Comparison of ENCODE assay signal across 11 mouse cellular contexts in the genomic region with DNA sequence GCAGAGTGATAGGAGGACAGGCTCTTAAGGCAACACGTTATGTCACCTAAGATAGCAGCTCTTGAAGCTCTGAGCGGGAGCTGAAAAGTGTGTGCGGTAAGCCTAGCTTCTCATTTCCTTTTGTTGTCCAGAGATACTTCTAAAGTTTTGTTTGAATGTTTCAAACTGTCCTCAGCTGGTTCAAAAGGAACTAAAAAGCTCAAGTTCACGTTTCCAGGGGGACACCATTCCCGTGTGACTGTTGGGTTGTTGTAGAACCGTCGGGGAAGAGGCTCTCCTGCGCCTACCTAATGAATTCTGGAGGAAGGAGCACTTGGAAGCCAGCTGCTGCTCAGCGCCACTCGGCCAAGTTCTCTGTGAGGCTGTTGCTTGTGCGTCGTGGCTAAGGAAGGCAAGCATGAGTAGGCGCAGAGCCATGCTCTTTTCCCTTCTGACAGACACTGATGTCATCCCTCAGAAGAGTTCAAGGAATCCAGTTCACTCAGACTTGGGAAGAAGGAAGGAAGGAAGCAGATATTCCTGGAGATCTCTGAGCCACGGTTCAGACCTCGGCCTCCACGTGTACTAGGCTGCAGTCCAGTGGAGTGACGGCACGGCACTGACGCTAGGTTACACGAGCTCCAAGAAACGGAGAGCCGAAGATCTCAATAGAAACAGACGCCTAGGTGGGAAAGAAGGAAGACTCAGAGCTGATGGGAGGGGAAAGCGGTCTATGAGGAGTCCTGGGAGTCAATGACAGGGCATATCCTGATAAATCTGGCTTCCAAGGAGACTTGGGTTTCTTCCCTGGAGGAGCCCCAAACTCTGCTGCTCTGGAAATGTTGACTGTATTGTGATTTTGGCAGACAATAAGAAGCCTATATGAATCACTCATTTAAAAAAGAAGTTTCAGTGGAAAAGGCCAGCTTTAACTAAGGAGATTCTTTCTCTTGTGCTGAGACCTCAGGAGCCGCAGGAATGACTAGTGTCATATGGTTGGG. TPM values are rescaled to one million over a fixed set of nuclear protein-coding genes. Genes with fewer than 3 reads are reported as not detected.
DNase-seq lines count a peak whose midpoint lies in the region; ATAC-seq and TF ChIP-seq lines count a peak whose summit lies in the region.
"Had no signal": no experiment of that assay in that cellular context is flagged by ENCODE, and none has a peak within 500 bp of the region (broad histone marks: within the 10 kb centered on the region; RNA-seq: fewer than 3 reads in every experiment).

No protein-coding gene starts in this region.

- no peaks in the 10 kb centered on the region for H3K36me3 ChIP-seq in midbrain, embryonic 11.5 days (ENCODE audit: control insufficient read depth, insufficient read depth, low read length)
- H3K36me3 ChIP-seq in midbrain, embryonic 14.5 days (ENCODE audit: control insufficient read depth, insufficient read depth, low read length) = no peaks in the 10 kb centered on the region
- H3K36me3 ChIP-seq in heart, embryonic 10.5 days = no peaks in the 10 kb centered on the region
- no peaks in the 10 kb centered on the region for H3K36me3 ChIP-seq in stomach, embryonic 15.5 days
- H3K36me3 ChIP-seq in kidney, embryonic 15.5 days = no peaks in the 10 kb centered on the region
- H3K36me3 ChIP-seq: hindbrain, embryonic 10.5 days; limb, embryonic 12.5 days; neural tube, embryonic 13.5 days had no signal

- no peak overlapping the region for H3K27ac ChIP-seq in midbrain, embryonic 11.5 days (ENCODE audit: low read depth, low read length)
- H3K27ac ChIP-seq in midbrain, embryonic 14.5 days (replicated peaks; ENCODE audit: low read depth, low read length) = no peak overlapping the region
- H3K27ac ChIP-seq in heart, embryonic 10.5 days = peak overlapping the region; percentile 23
- 0 out of 2 replicates have a peak overlapping the region, but pooled peaks have one; percentile 9 for H3K27ac ChIP-seq in stomach, embryonic 15.5 days
- no peak overlapping the region for H3K27ac ChIP-seq in kidney, embryonic 15.5 days
- H3K27ac ChIP-seq: hindbrain, embryonic 10.5 days; limb, embryonic 12.5 days; neural tube, embryonic 13.5 days had no signal

- no peak for ATAC-seq in midbrain, embryonic 11.5 days (ENCODE audit: low FRiP score)
- no peak for ATAC-seq in midbrain, embryonic 14.5 days (ENCODE audit: low FRiP score, low TSS enrichment)
- ATAC-seq in stomach, embryonic 15.5 days (ENCODE audit: insufficient read depth, low FRiP score, low read depth) = no peak
- no peak for ATAC-seq in kidney, embryonic 15.5 days (replicated peaks; ENCODE audit: low FRiP score)

- H3K4me3 ChIP-seq in midbrain, embryonic 11.5 days (ENCODE audit: low read depth, low read length) = no peak overlapping the region
- H3K4me3 ChIP-seq in midbrain, embryonic 14.5 days (replicated peaks; ENCODE audit: low read depth, low read length) = no peak overlapping the region
- H3K4me3 ChIP-seq in heart, embryonic 10.5 days = no peak overlapping the region
- no peak overlapping the region for H3K4me3 ChIP-seq in stomach, embryonic 15.5 days (replicated peaks)
- no peak overlapping the region for H3K4me3 ChIP-seq in kidney, embryonic 15.5 days (replicated peaks)
- H3K4me3 ChIP-seq: hindbrain, embryonic 10.5 days; limb, embryonic 12.5 days; neural tube, embryonic 13.5 days had no signal

- WGBS in midbrain, embryonic 11.5 days = 90% methylated on average over 25 of the region's 25 CpGs
- 87% methylated on average over 25 of the region's 25 CpGs for WGBS in midbrain, embryonic 14.5 days
- WGBS in heart, embryonic 10.5 days = 64% methylated on average over 25 of the region's 25 CpGs
- WGBS in stomach, embryonic 15.5 days = 80% methylated on average over 25 of the region's 25 CpGs
- WGBS in kidney, embryonic 15.5 days = 79% methylated on average over 25 of the region's 25 CpGs

- no peaks in the 10 kb centered on the region for H3K27me3 ChIP-seq in midbrain, embryonic 11.5 days (ENCODE audit: control insufficient read depth, insufficient read depth, low read length)
- no peaks in the 10 kb centered on the region for H3K27me3 ChIP-seq in midbrain, embryonic 14.5 days (ENCODE audit: control insufficient read depth, insufficient read depth, low read length)
- H3K27me3 ChIP-seq in heart, embryonic 10.5 days (ENCODE audit: insufficient read depth, poor library complexity, severe bottlenecking) = no peaks in the 10 kb centered on the region
- H3K27me3 ChIP-seq in stomach, embryonic 15.5 days (replicated peaks) = no peaks in the 10 kb centered on the region
- no peaks in the 10 kb centered on the region for H3K27me3 ChIP-seq in kidney, embryonic 15.5 days
- H3K27me3 ChIP-seq: limb, embryonic 12.5 days; neural tube, embryonic 13.5 days had no signal

- no peak for TF ChIP-seq POLR2A in brain, embryonic 14.5 days (IDR thresholded peaks at IDR 0.05; ENCODE audit: borderline replicate concordance, extremely low read depth, insufficient read depth, insufficient read length, poor library complexity, severe bottlenecking)

- no peak overlapping the region for H3K4me2 ChIP-seq in midbrain, embryonic 11.5 days
- no peak overlapping the region for H3K4me2 ChIP-seq in midbrain, embryonic 14.5 days (ENCODE audit: low read length)
- no peak overlapping the region for H3K4me2 ChIP-seq in stomach, embryonic 15.5 days
- no peak overlapping the region for H3K4me2 ChIP-seq in kidney, embryonic 15.5 days
- H3K4me2 ChIP-seq: limb, embryonic 12.5 days; neural tube, embryonic 13.5 days had no signal

- TF ChIP-seq CTCF in brain, embryonic 14.5 days (IDR thresholded peaks at IDR 0.05; ENCODE audit: borderline replicate concordance, extremely low read depth, insufficient read depth, insufficient read length) = no peak

- no peaks in the 10 kb centered on the region for H3K4me1 ChIP-seq in midbrain, embryonic 11.5 days (ENCODE audit: control insufficient read depth, insufficient read depth, low read length)
- H3K4me1 ChIP-seq in midbrain, embryonic 14.5 days (ENCODE audit: control insufficient read depth, insufficient read depth, low read length) = no peaks in the 10 kb centered on the region
- H3K4me1 ChIP-seq in heart, embryonic 10.5 days = peaks cover 44% of the 10 kb centered on the region
- no peaks in the 10 kb centered on the region for H3K4me1 ChIP-seq in stomach, embryonic 15.5 days
- H3K4me1 ChIP-seq in kidney, embryonic 15.5 days = 0 out of 2 replicates have a peak, but pooled peaks cover 5% of the 10 kb centered on the region
- H3K4me1 ChIP-seq: limb, embryonic 12.5 days had no signal

- H3K9me3 ChIP-seq in midbrain, embryonic 11.5 days (ENCODE audit: control insufficient read depth, low read length) = no peaks in the 10 kb centered on the region
- H3K9me3 ChIP-seq in midbrain, embryonic 14.5 days (ENCODE audit: control insufficient read depth, low read length) = no peaks in the 10 kb centered on the region
- no peaks in the 10 kb centered on the region for H3K9me3 ChIP-seq in heart, embryonic 10.5 days
- H3K9me3 ChIP-seq in stomach, embryonic 15.5 days = no peaks in the 10 kb centered on the region
- no peaks in the 10 kb centered on the region for H3K9me3 ChIP-seq in kidney, embryonic 15.5 days (replicated peaks)
- H3K9me3 ChIP-seq: hindbrain, embryonic 10.5 days; limb, embryonic 12.5 days; neural tube, embryonic 13.5 days had no signal

- H3K9ac ChIP-seq in midbrain, embryonic 11.5 days (ENCODE audit: low read length) = no peak overlapping the region
- H3K9ac ChIP-seq in midbrain, embryonic 14.5 days (replicated peaks; ENCODE audit: low read length) = no peak overlapping the region
- no peak overlapping the region for H3K9ac ChIP-seq in stomach, embryonic 15.5 days
- H3K9ac ChIP-seq in kidney, embryonic 15.5 days = no peak overlapping the region
- H3K9ac ChIP-seq: limb, embryonic 12.5 days; neural tube, embryonic 13.5 days had no signal

- DNase-seq in midbrain, embryonic 11.5 days (ENCODE audit: low spot score, missing footprints) = peak; percentile 65
- DNase-seq in midbrain, embryonic 14.5 days = no peak
- DNase-seq in brain, embryonic 14.5 days (ENCODE audit: low read depth) = peak; percentile 18
- DNase-seq in heart, embryonic 10.5 days (ENCODE audit: low spot score) = no peak
- DNase-seq in left cerebral cortex, adult 9 months (ENCODE audit: low spot score in 2 of 2) = no peak
- DNase-seq: kidney, postnatal 14 days had no signal

RNA-seq across cellular contexts. Expression of gene Enah, which starts 8.7 kb away (rescaled TPM):
- polyA plus RNA-seq in midbrain, embryonic 11.5 days (2014; fragmentation: Nextera tagmentation; extraction: Ambion mirVana) = 27.4 and 28.1 TPM in 2 replicates
- 42.9 TPM in 2 replicates for polyA plus RNA-seq in midbrain, embryonic 14.5 days (2014; fragmentation: Nextera tagmentation; extraction: Ambion mirVana)
- 79.5 and 122 TPM in 2 replicates for polyA plus RNA-seq in brain, embryonic 14.5 days (2012; rRNA removed)
- 19.5 and 24.5 TPM in 2 replicates for polyA plus RNA-seq in heart, embryonic 10.5 days (2016; fragmentation: Nextera tagmentation; extraction: Ambion mirVana)
- polyA plus RNA-seq in stomach, embryonic 15.5 days (2015; fragmentation: Nextera tagmentation; extraction: Ambion mirVana) = 17.9 and 18.6 TPM in 2 replicates
- polyA plus RNA-seq in kidney, embryonic 15.5 days (2015; fragmentation: Nextera tagmentation; extraction: Ambion mirVana) = 14.5 and 17.3 TPM in 2 replicates

Comparison
In these comparisons a context has a peak if more than half of its experiments do, and no peak if none do; other contexts are left out.
1. DNase-seq: peak in midbrain, embryonic 11.5 days (single experiment) and brain, embryonic 14.5 days (single experiment); none in midbrain, embryonic 14.5 days (single experiment), heart, embryonic 10.5 days (single experiment) and left cerebral cortex, adult 9 months (0 of 2).
2. H3K27ac ChIP-seq: peak in heart, embryonic 10.5 days (single experiment) and stomach, embryonic 15.5 days (single experiment); none in midbrain, embryonic 11.5 days (single experiment), midbrain, embryonic 14.5 days (single experiment) and kidney, embryonic 15.5 days (single experiment).